Mouse (Mus musculus) c-Kit-positive CD71-positive TER-119-positive erythroid progenitor cells, embryonic 14.5 days (primary cell): ENCODE results near the gene Dpm2.

Experiments used
- DNase-seq: peaks from one replicate; pipeline ENCODE4 v3.0.0-alpha.2; 2013; ENCODE audit warnings: low spot score

Dpm2 gene

GRCm38 (mm10) chr2:32547380-32547779 lies 23.3 kb upstream of the Dpm2 start:
- no peak for DNase-seq

- no peak for DNase-seq
Observed at GRCm38 (mm10) chr2:32547964-32548739, 22.5 kb upstream of the Dpm2 start.

GRCm38 (mm10) chr2:32549171-32549570 lies 21.5 kb upstream of the Dpm2 start:
- DNase-seq, result no peak

- DNase-seq, result no peak
Observed at GRCm38 (mm10) chr2:32549764-32550163, 20.9 kb upstream of the Dpm2 start.

GRCm38 (mm10) chr2:32551236-32551635 lies 19.4 kb upstream of the Dpm2 start:
- no peak for DNase-seq

GRCm38 (mm10) chr2:32553592-32554148 lies 17.0 kb upstream of the Dpm2 start:
- DNase-seq, result no peak

GRCm38 (mm10) chr2:32555484-32555883 lies 15.2 kb upstream of the Dpm2 start:
- no peak for DNase-seq

GRCm38 (mm10) chr2:32556019-32556418 lies 14.6 kb upstream of the Dpm2 start:
- DNase-seq, result no peak

GRCm38 (mm10) chr2:32559570-32559969 lies 11.1 kb upstream of the Dpm2 start:
- DNase-seq, result no peak

GRCm38 (mm10) chr2:32566536-32567063 lies 4.1 kb upstream of the Dpm2 start:
- peak; percentile 65 for DNase-seq

- DNase-seq, result no peak
Observed at GRCm38 (mm10) chr2:32568149-32568548, 2.5 kb upstream of the Dpm2 start.

- DNase-seq, result no peak
Observed at GRCm38 (mm10) chr2:32568941-32569340, 1.7 kb upstream of the Dpm2 start.

- no peak for DNase-seq
Observed at GRCm38 (mm10) chr2:32572196-32572595, 1.5 kb downstream of the Dpm2 start.

- DNase-seq, result no peak
Observed at GRCm38 (mm10) chr2:32574497-32574896, 3.8 kb downstream of the Dpm2 start, which contains the start of gene Pip5kl1. TSS of gene Pip5kl1 (plus strand) at chr2:32574797.

- DNase-seq, result peak; percentile 59
Observed at GRCm38 (mm10) chr2:32574901-32575585, 4.4 kb downstream of the Dpm2 start.

GRCm38 (mm10) chr2:32575586-32576160 lies 5.0 kb downstream of the Dpm2 start, which contains the start of gene 9430097D07Rik:
TSS of gene 9430097D07Rik (minus strand) at chr2:32575684.
- DNase-seq, result no peak

GRCm38 (mm10) chr2:32576532-32576931 lies 5.9 kb downstream of the Dpm2 start:
- DNase-seq, result no peak

GRCm38 (mm10) chr2:32578146-32579046 lies 7.7 kb downstream of the Dpm2 start:
- no peak for DNase-seq

- no peak for DNase-seq
Observed at GRCm38 (mm10) chr2:32581450-32582095, 10.9 kb downstream of the Dpm2 start.
